Mouse (Mus musculus) lung, embryonic 14.5 days (tissue): Measurements from ENCODE around the gene Cd5l. TPM values are rescaled to one million over a fixed set of nuclear protein-coding genes. Genes with fewer than 3 reads are reported as not detected.

Experiments
- ATAC-seq: fragments of 200-750 bp; cut with Nextera tagmentation; 2 replicates; pipeline ENCODE4 v1.8.0; 2017; ENCODE audit warnings: mild to moderate bottlenecking, moderate TSS enrichment, moderate library complexity; ENCODE audit not compliant: insufficient read depth
- DNase-seq: peaks from one replicate; pipeline ENCODE4 v3.0.0-alpha.2; 2015
- H3K27ac ChIP-seq: fragments of 300-500 bp; sonication (generic); 2 replicates; pipeline ENCODE4 v1.5.1; 2014; ENCODE audit warnings: low read depth, mild to moderate bottlenecking, moderate library complexity
- H3K27me3 ChIP-seq: fragments of 300-500 bp; sonication (generic); 2 replicates; pipeline ENCODE4 v1.6.1; 2014; ENCODE audit warnings: low read length, control low read depth; ENCODE audit not compliant: insufficient read depth
- H3K36me3 ChIP-seq: fragments of 300-500 bp; sonication (generic); 2 replicates; pipeline ENCODE4 v1.6.1; 2014; ENCODE audit warnings: control low read depth; ENCODE audit not compliant: insufficient read depth
- H3K4me1 ChIP-seq: fragments of 300-500 bp; sonication (generic); 2 replicates; pipeline ENCODE4 v1.6.1; 2014; ENCODE audit warnings: antibody characterized with exemption, control low read depth; ENCODE audit not compliant: insufficient read depth
- H3K4me2 ChIP-seq: fragments of 300-500 bp; sonication (generic); 2 replicates; pipeline ENCODE4 v1.6.1; 2014; ENCODE audit warnings: mild to moderate bottlenecking
- H3K4me3 ChIP-seq: fragments of 300-500 bp; sonication (generic); 2 replicates; pipeline ENCODE4 v1.5.1; 2014; ENCODE audit warnings: low read depth, low read length
- H3K9ac ChIP-seq: fragments of 300-500 bp; sonication (generic); 2 replicates; pipeline ENCODE4 v1.6.1; 2014
- H3K9me3 ChIP-seq: fragments of 300-500 bp; sonication (generic); 2 replicates; pipeline ENCODE4 v1.6.1; 2016; ENCODE audit warnings: low read depth, low read length, control low read depth
- CTCF ChIP-seq: IDR thresholded peaks from 2 replicates; pipeline ENCODE4 v1.5.1; 2016; ENCODE audit warnings: antibody characterized with exemption, low read depth
- WGBS: fragments of 180-500 bp; shearing (Covaris S2); extraction: QIAGEN DNeasy Blood & Tissue Kit; methylation state at CpG from one replicate; pipeline ENCODE4 v1.1.7; 2014; 5-methylcytosine and 5-hydroxymethylcytosine counted together
- polyA plus RNA-seq: library from polyadenylated mRNA; unstranded; fragments of >200 nt; fragmentation: Nextera tagmentation; extraction: Ambion mirVana; gene quantifications from 2 replicates; pipeline ENCODE4 v1.2.1, GENCODE M21; 2014

Gene Cd5l
- polyA plus RNA-seq, 1 experiment from 2014 or later: 0.12 TPM

- WGBS: 16% methylated on average over 4 of the region's 4 CpGs
These were observed 50.5 kb downstream of the Cd5l start for GRCm38 (mm10) chr3:87408171-87408570.

DNA sequence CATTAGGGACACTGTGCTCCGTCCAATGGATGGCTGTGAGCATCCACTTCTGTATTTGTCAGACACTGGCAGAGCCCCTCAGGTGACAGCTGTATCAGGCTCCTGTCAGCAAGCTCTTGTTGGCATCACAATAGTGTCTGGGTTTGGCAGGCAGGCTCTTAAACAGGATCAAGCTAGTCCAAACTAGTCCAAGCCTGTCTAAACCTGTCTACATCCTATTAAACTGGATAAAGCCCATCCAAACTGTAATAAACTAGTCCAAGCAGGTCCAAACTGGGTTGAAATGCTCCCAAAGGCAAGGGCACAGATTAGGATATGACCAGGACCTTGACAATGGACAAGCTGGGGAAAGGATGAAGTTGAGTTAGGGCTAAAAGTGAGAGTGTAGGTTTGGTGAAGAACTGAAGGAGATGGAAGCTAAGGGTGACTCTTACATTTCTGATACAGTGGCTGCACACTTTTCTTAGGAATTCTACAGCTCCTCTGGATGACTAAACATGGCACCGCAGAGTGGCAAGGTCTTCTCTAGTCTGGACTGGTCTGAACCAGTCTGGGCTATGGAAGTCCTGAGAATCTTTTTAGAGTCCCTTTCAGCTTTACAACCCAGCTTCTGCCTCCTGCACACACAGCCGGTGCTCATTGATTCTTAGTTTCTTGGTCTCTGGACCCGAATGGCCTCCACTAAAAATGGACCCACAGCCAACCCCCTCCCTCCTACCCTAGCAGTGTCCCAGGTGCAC is 51.7 kb downstream of the Cd5l start:
- Histone ChIP-seq H3K9me3 (no peaks in the 10 kb centered on the region), H3K4me3 (no peak overlapping the region), H3K4me2 (no peak overlapping the region), H3K9ac (no peak overlapping the region), H3K27me3 (no peaks in the 10 kb centered on the region), H3K36me3 (no peaks in the 10 kb centered on the region), H3K27ac (no peak overlapping the region), H3K4me1 (no peaks in the 10 kb centered on the region)
- no peak for TF ChIP-seq CTCF
- ATAC-seq: no peak
- no peak for DNase-seq
- 83% methylated on average over 4 of the region's 4 CpGs for WGBS

More at GRCm38 (mm10) chr3:87408171-87408570, 50.5 kb downstream of the Cd5l start:
- Histone ChIP-seq H3K4me3 (no peak overlapping the region), H3K9ac (no peak overlapping the region), H3K36me3 (no peaks in the 10 kb centered on the region), H3K4me1 (no peaks in the 10 kb centered on the region), H3K27me3 (no peaks in the 10 kb centered on the region), H3K4me2 (no peak overlapping the region), H3K9me3 (no peaks in the 10 kb centered on the region), H3K27ac (no peak overlapping the region)
- TF ChIP-seq CTCF: peak; percentile 57
- DNase-seq (peak; percentile 50), ATAC-seq (no peak)

- WGBS: 77% methylated on average over 6 of the region's 6 CpGs
- no peak overlapping the region for H3K27ac ChIP-seq
- no peaks in the 10 kb centered on the region for H3K36me3 ChIP-seq
- H3K9me3 ChIP-seq: no peaks in the 10 kb centered on the region
- no peak overlapping the region for H3K4me3 ChIP-seq
- ATAC-seq: no peak
- H3K9ac ChIP-seq: no peak overlapping the region
- DNase-seq: no peak
- no peak for TF ChIP-seq CTCF
- H3K4me1 ChIP-seq: no peaks in the 10 kb centered on the region
- no peaks in the 10 kb centered on the region for H3K27me3 ChIP-seq
- H3K4me2 ChIP-seq: no peak overlapping the region
These were observed 52.9 kb downstream of the Cd5l start for GRCm38 (mm10) chr3:87410605-87411004.

GRCm38 (mm10) chr3:87411150-87411549 is 53.5 kb downstream of the Cd5l start:
- TF ChIP-seq CTCF: peak; percentile 90
- ATAC-seq (0 out of 2 replicates have a peak, but pooled peaks have one; percentile 49), DNase-seq (peak; percentile 72)
- Histone ChIP-seq H3K27me3 (no peaks in the 10 kb centered on the region), H3K9me3 (no peaks in the 10 kb centered on the region), H3K27ac (no peak overlapping the region), H3K4me1 (no peaks in the 10 kb centered on the region), H3K9ac (no peak overlapping the region), H3K36me3 (no peaks in the 10 kb centered on the region), H3K4me2 (0 out of 2 replicates have a peak overlapping the region, but pooled peaks have one; percentile 12), H3K4me3 (no peak overlapping the region)
- WGBS: 11% methylated on average over 12 of the region's 12 CpGs

DNA sequence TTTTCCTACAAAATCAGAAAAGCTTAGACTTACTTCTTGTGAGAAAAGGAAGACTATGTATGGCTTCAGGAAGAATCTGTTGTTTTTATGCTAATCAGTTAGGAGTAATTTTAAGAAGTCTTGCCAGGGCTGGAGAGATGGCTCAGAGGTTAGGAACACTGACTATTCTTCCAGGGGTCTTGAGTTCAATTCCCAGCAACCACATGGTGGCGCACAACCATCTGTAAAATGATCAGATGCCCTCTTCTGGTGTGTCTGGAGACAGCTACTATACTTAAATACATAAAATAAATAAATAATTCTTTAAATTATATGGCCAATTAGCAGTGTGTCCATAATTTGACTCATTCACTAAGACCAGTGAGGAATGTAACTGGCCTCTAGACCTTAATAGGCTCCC is 63.0 kb downstream of the Cd5l start:
- H3K9me3 ChIP-seq: no peaks in the 10 kb centered on the region
- no peak for DNase-seq
- H3K27ac ChIP-seq: no peak overlapping the region
- H3K27me3 ChIP-seq: no peaks in the 10 kb centered on the region
- no peak for ATAC-seq
- TF ChIP-seq CTCF: 0 out of 2 replicates have a peak, but pooled peaks have one; percentile 9
- no peak overlapping the region for H3K4me3 ChIP-seq
- H3K9ac ChIP-seq: no peak overlapping the region
- H3K36me3 ChIP-seq: no peaks in the 10 kb centered on the region
- H3K4me2 ChIP-seq: no peak overlapping the region
- 55% methylated on average over 1 of the region's 1 CpGs for WGBS
- no peaks in the 10 kb centered on the region for H3K4me1 ChIP-seq

Other genes with a start within 250 kb of the Cd5l start
- gene Kirrel, start 183.1 kb upstream of the Cd5l start, polyA plus RNA-seq: 12.7 and 12.8 TPM in 2 replicates
- 11.0 and 11.1 TPM in 2 replicates for gene Fcrls, start 94.1 kb upstream of the Cd5l start, polyA plus RNA-seq
- gene Fcrl1, start 18.5 kb downstream of the Cd5l start, polyA plus RNA-seq: 0.20 TPM in 1 of 2 replicates, not detected in the other
- not detected in 2 replicates for gene Fcrl5, start 77.9 kb downstream of the Cd5l start, polyA plus RNA-seq
- gene Etv3, start 167.5 kb downstream of the Cd5l start, polyA plus RNA-seq: 10.8 and 12.8 TPM in 2 replicates